Mouse (Mus musculus): Measurements from ENCODE around the gene Slc40a1.

The Slc40a1 gene

DNA sequence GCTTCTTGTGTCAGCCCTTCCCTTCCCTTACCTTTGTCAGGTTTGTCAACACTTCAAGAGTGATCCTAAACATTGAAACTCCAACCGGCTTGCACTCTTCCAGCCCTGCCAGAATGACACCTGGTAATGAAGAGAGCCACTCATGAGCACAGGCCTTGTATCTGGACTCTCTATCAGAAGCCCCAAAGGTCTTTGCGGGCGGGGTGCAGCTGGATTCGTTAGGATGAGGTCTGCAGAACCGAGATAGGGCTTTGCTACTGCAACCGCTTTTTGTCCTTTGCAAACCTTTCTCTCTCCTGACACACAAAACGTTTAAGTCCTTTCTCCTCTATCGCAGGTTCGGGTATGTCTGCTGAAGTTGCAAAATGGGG is at the start of gene Slc40a1:
Gene Slc40a1, minus strand, starts transcription at position 131 of the 371 bp plus-strand sequence.
- DNase-seq (ENCODE audit: low read depth, low spot score) = no peak

GRCm38 (mm10) chr1:45971314-45971713 is 45.0 kb upstream of the Slc40a1 start:
- DNase-seq (ENCODE audit: low read depth, low spot score) = no peak

- DNase-seq (ENCODE audit: low read depth, low spot score) = no peak
Measured at GRCm38 (mm10) chr1:45948988-45949387, 22.7 kb upstream of the Slc40a1 start.

GRCm38 (mm10) chr1:45947843-45948242 is 21.5 kb upstream of the Slc40a1 start:
- DNase-seq (ENCODE audit: low read depth, low spot score) = no peak

DNA sequence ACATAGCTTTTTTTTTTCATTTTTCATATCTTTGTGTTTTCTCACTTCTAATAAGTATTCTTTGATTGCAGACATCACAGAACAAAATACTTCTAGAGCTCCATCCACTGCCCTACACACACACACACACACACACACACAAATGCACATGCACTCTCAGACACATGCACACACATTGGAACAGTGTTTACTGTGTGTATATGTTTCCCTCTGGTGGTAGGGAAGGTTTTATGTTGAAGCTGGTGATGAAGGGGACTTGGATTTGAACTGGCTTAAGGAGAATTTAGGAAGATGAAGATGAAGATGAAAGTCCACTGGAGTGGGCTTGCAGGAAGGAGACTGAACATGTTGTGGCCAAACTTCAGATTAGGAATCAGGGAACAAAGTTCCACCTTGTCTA is 4.8 kb upstream of the Slc40a1 start:
- no peak for DNase-seq (ENCODE audit: low read depth, low spot score)

GRCm38 (mm10) chr1:45926911-45927310 is 588 bp upstream of the Slc40a1 start:
- no peak for DNase-seq (ENCODE audit: low read depth, low spot score)

GRCm38 (mm10) chr1:45925500-45926392 is 577 bp downstream of the Slc40a1 start:
- DNase-seq (ENCODE audit: low read depth, low spot score) = no peak

GRCm38 (mm10) chr1:45925131-45925499 is 1.2 kb downstream of the Slc40a1 start:
- DNase-seq (ENCODE audit: low read depth, low spot score) = no peak

GRCm38 (mm10) chr1:45924516-45924915 is 1.8 kb downstream of the Slc40a1 start:
- DNase-seq (ENCODE audit: low read depth, low spot score) = no peak

DNA sequence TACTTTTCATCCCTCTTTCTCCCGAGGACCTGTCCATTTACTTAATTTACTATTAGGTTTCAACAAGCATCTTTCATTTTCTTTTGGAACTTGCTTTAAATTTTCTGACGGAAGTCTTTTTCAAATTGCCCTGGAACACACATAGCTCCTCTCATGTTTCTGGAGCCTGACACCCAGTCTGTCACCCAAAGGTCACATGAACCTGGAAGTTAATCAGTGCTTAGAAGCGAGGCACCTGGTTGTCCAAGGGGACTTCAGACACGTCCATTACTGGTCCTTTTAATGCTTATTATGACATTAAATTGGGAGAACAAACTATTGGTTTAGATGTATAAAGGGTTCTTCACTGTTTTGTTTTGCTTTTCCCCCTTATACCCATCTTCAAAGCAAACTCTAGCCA is 3.0 kb downstream of the Slc40a1 start:
- no peak for DNase-seq (ENCODE audit: low read depth, low spot score)

DNA sequence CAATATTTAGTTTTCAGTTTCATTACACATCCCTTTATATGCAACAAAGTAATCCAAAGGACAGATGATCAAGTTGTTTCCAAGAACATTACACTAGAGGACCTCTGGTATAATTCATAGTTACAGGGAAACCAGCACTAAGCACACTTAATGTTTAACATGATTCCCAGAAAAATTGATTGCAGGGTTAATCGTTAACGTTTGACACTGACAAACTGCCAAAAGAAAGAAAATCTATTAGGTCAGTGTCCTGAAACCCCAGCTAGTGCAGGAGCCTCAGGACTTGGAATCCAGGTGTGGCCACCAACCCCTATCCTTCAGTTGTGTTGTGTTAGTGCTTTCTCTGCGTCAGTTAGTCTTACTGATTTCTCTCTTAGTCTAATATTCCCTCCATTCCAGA is 5.6 kb downstream of the Slc40a1 start:
- no peak for DNase-seq (ENCODE audit: low read depth, low spot score)

GRCm38 (mm10) chr1:45919752-45920151 is 6.6 kb downstream of the Slc40a1 start:
- no peak for DNase-seq (ENCODE audit: low read depth, low spot score)

DNA sequence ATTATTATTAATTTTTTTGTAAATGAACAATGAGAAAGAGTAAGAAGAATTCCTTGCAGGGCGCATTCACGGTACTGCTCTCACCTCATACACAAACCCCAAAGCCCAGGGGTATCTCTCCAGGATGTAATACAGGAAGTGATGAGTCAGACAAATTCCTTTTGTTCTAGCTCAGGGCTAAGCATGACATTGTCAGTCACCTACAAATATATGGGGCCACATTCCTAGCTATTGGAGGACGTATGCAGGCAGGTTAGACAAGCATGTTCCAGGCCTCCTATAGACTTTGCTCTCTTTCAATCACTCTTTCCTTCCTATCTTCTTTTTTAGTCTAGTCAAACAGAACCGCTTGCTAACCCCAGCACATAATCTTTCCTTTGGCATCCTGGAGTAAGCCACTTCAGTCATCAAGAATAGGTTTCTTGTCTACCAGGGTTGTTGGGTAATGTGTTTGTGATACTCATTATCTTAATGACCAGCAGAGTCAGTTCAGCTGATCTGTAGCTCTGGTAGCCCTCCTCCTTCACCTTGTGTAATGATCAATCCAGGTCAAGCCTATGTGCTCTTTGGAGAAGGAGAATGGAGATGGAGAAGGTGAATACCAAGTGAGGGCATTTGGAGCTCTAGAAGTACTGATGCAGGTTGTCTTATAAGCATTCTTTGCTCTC is 9.1 kb downstream of the Slc40a1 start:
- no peak for DNase-seq (ENCODE audit: low read depth, low spot score)

DNA sequence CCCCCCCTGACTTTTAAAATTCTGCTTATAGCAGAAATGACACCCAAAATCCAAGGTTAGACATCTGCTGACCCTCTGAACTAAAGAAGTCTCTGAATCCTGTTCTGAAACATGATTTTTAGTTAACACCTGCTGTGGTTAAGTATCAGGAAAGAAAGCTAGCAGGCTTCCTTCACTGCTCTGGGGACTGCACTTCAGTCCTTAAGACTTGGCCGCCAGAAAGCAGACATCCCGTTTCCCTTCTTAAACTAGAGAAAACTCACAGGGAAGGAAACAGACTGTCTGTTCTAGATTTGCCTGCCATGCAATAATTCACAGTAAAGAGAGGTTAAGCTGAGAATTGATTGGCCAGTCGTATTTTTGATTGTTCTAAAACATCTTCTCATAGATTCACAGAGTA is 10.1 kb downstream of the Slc40a1 start:
- DNase-seq (ENCODE audit: low read depth, low spot score) = no peak

GRCm38 (mm10) chr1:45914236-45914635 is 12.1 kb downstream of the Slc40a1 start:
- DNase-seq (ENCODE audit: low read depth, low spot score) = no peak

- DNase-seq (ENCODE audit: low read depth, low spot score) = no peak
Measured at GRCm38 (mm10) chr1:45905107-45905821, 21.1 kb downstream of the Slc40a1 start.

GRCm38 (mm10) chr1:45904161-45904560 is 22.2 kb downstream of the Slc40a1 start:
- DNase-seq (ENCODE audit: low read depth, low spot score) = no peak

- no peak for DNase-seq (ENCODE audit: low read depth, low spot score)
Measured at GRCm38 (mm10) chr1:45898044-45898443, 28.3 kb downstream of the Slc40a1 start.

DNA sequence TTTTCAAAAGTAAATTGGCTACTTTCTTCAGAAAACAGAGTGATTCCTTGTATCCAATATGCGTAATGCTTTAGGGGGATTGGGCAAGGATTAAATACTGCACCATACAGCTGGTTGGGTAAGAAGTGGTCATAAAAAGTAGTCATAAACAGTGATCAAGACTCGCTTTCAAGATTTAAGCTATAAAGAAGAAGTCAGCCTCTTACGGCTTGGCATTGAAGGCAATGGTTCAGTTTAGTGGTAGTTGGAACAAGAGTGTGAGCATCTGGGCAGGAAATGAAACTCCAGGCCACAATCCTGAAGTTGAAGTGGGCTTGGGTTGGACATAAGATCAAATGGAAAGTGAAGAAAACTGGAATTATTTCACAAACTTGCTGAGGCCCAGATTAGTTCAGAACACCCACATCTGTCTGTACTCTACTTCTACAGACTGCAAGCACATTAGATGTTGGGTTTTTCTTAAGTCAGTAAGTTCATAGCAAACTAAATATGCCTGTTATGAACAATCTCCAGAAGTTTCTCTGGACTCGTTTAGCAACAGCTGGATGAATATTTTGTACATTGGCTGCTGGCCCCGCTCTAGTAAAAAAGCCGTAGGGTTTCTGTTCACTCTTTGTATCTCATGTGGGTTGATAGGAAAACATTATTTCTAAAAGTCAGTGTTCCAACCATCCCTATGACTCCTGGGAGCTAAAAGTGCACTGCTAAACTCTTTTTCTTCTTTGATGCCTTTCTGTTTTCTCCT is 32.0 kb downstream of the Slc40a1 start:
- no peak for DNase-seq (ENCODE audit: low read depth, low spot score)

DNA sequence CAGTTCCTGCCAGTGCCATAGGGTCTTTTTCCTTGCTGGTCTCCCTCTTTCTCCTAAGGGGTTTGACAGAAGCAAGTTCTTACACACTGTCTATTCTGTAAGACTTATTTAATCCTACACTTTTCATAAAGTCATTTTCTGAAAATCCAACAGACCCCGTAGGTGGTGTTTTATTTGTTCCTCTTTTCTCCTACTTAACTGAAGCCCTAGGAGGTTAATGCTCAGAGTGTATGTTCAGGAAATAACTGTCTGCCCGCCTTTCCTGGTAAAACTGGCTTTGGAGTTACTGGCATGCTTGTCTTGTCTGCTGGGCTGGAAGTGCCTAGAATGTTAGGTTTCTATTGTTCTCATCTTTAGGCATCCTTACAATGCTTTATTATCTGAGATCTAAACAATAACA is 34.3 kb downstream of the Slc40a1 start:
- no peak for DNase-seq (ENCODE audit: low read depth, low spot score)

DNA sequence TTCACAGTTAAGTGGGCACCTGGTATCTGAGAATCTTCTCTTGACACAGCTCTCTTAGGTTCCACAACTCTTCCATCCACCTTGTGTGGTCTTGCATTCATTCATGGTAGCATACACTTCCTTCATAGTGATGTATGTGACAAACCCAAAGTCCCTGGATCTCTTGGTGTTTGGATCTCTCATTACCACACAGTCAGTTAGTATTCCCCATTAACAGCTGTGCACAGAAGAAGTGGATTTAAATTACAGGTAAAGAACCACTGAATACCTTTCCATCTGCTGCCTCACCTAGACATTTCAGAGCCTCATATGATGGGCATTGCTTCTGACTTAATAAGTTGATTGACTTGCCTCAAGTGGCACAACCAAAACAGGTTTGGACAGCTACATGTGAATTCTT is 36.1 kb downstream of the Slc40a1 start, which contains the start of gene Gm5269:
Gene Gm5269, minus strand, starts transcription at position 101 of the 400 bp plus-strand sequence.
- DNase-seq (ENCODE audit: low read depth, low spot score) = no peak

DNA sequence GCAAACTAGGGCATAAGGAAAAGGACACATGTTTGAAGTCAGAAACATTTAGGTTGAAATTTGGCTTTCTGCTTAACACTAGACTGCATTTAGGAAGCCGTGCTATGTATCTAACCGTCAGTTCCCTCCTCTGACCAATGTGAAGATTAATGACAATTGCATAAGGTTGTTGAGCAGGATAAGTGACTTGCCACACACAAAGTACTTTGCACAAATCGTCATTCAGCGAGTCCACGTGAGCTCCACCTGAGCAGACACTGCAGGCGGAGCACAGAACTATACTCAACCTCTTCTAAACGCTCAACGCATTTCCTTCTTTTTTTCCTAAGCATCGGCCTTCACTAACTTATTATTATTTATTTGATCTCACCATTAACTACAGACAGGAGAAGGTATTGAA is 39.5 kb downstream of the Slc40a1 start:
- DNase-seq (ENCODE audit: low read depth, low spot score) = no peak

Data from brain, embryonic 18.5 days (tissue).